Mouse (Mus musculus): ENCODE data around the gene Chchd5. TPM values are rescaled to one million over a fixed set of nuclear protein-coding genes. Genes with fewer than 3 reads are reported as not detected.

Chchd5 gene
- total and polyA plus RNA-seq, 2 experiments from 2014 or later, result 17.1 to 21.4 TPM

DNA sequence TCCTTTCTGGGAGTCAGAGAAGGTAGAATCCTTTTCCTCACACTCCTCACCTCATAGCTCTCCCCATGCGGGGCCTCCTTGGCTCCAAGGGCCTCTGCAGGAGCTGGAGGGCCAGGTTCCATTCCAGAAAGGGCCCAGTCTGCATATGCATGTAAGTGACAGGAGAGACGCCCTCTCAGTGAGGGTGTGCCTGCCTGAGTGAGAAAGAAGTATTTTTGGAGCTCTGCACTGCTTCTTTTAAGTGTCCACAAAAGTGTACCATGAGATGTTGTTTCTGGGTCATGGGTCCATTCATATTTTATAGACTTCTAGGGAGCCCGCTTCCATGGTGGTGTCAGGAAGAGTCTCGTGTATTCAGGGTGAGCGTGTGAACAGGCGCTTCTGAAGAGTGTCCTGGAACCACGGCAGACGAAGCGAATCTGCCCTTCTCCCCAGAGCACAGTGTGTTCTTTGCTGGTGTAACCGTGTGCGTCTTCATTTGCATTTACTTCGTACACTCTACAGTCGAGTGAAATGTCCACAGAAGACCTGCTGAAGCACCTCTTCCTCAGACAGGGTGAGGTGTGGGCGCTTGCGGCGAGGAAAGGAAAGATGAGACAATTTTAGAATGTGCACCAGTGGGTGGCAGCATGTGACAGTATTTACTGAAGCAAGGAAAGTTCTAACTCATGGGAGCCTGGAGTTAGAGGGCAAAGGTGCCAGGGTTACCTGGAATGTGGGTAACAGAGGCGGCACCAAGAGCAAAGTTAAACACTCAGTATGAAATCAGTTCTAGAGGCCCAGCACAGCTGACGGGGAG is 35.4 kb upstream of the Chchd5 start:
- no peak for ATAC-seq

DNA sequence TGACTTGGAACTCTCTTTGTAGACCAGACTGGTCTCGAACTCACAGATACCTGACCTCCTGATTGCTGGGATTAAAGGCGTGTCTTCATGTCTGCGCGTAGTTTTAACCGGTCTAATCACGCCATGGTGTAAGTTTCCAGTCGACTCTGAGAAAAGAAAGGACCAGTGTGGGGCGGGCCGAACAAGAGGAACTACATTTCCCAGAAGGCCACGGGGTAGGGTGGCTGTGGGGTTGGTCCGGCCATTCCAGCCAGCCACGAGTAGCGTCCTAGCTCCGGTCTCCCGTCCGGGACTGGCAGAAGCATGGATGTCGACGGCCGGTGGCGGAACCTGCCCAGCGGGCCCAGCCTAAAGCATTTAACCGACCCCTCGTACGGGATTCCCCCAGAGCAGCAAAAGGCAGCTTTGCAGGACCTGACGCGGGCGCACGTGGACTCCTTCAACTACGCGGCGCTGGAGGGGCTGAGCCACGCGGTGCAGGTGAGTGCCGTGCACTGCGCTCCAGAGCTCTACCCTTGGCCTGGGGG is 28.7 kb upstream of the Chchd5 start, which contains the start of gene Polr1b:
Gene Polr1b, plus strand, starts transcription at position 212 of the 527 bp plus-strand sequence.
- H3K4me1 ChIP-seq (ENCODE audit: insufficient read depth), result peaks cover 4% of the 10 kb centered on the region; the same call in 1 of the 2 replicates
- H3K36me3 ChIP-seq (ENCODE audit: insufficient read depth), result peaks cover 18% of the 10 kb centered on the region; the same call in 1 of the 2 replicates
- no peak for TF ChIP-seq CTCF (IDR thresholded peaks at IDR 0.05; ENCODE audit: low read depth)
- WGBS, result under 1% methylated on average over 35 of the region's 35 CpGs
- peak within 1 kb of the TSS; percentile 75 for H3K4me2 ChIP-seq (ENCODE audit: low read depth)
- no peak within 1 kb of the TSS for H3K27ac ChIP-seq (ENCODE audit: low read depth, low read length)
- ATAC-seq (peak; percentile 99), DNase-seq (peak; percentile 90)
- peak within 1 kb of the TSS; percentile 65 for H3K4me3 ChIP-seq (ENCODE audit: low read depth, low read length)
- H3K9me3 ChIP-seq (ENCODE audit: low read length), result no peaks in the 10 kb centered on the region
- no peaks in the 10 kb centered on the region for H3K27me3 ChIP-seq (ENCODE audit: insufficient read depth, low read length)
- peak within 1 kb of the TSS; percentile 52 for H3K9ac ChIP-seq

More for the DNA sequence above, 35.4 kb upstream of the Chchd5 start:
- TF ChIP-seq CTCF (IDR thresholded peaks at IDR 0.05; ENCODE audit: low read depth), result 0 out of 2 replicates have a peak, but pooled peaks have one; percentile 16
- no peak overlapping the region for H3K4me3 ChIP-seq (ENCODE audit: low read depth, low read length)
- DNase-seq, result no peak
- H3K9ac ChIP-seq, result no peak overlapping the region
- no peaks in the 10 kb centered on the region for H3K27me3 ChIP-seq (ENCODE audit: insufficient read depth, low read length)
- H3K4me1 ChIP-seq (ENCODE audit: insufficient read depth), result no peaks in the 10 kb centered on the region
- H3K4me2 ChIP-seq (ENCODE audit: low read depth), result no peak overlapping the region
- H3K36me3 ChIP-seq (ENCODE audit: insufficient read depth), result peaks cover 63% of the 10 kb centered on the region
- WGBS, result 92% methylated on average over 18 of the region's 18 CpGs
- H3K27ac ChIP-seq (ENCODE audit: low read depth, low read length), result no peak overlapping the region
- H3K9me3 ChIP-seq (ENCODE audit: low read length), result no peaks in the 10 kb centered on the region

DNA sequence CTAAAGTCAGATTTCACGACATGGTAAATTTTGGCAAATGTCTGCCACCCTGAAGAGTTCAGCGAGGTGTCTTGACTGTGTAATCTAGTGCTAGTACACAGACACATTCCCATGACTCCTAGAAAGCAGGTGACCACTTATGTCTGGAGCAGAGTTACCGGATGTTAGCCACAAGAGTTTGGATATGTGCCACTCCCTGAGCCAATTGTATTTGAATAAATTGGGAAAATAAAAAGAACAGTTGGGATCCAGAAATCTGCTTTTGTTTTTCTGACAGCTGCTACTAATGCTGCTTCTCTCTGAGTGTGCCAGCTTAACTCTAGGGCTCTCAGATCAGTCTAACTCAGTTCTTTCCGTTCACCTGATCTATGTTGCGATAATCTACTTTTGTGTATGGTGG is 16.6 kb upstream of the Chchd5 start:
- Histone ChIP-seq H3K27me3 (ENCODE audit: insufficient read depth, low read length) (no peaks in the 10 kb centered on the region), H3K9ac (no peak overlapping the region), H3K36me3 (ENCODE audit: insufficient read depth) (peaks cover 61% of the 10 kb centered on the region), H3K27ac (ENCODE audit: low read depth, low read length) (no peak overlapping the region), H3K4me1 (ENCODE audit: insufficient read depth) (no peaks in the 10 kb centered on the region), H3K9me3 (ENCODE audit: low read length) (no peaks in the 10 kb centered on the region), H3K4me3 (ENCODE audit: low read depth, low read length) (no peak overlapping the region), H3K4me2 (ENCODE audit: low read depth) (no peak overlapping the region)
- DNase-seq, result no peak
- ATAC-seq, result no peak
- TF ChIP-seq CTCF (IDR thresholded peaks at IDR 0.05; ENCODE audit: low read depth), result no peak
- WGBS, result 87% methylated on average over 5 of the region's 5 CpGs

GRCm38 (mm10) chr2:129115706-129116367 is 13.7 kb upstream of the Chchd5 start:
- no peaks in the 10 kb centered on the region for H3K4me1 ChIP-seq (ENCODE audit: insufficient read depth)
- H3K27ac ChIP-seq (ENCODE audit: low read depth, low read length), result no peak overlapping the region
- no peak overlapping the region for H3K9ac ChIP-seq
- H3K4me3 ChIP-seq (ENCODE audit: low read depth, low read length), result no peak overlapping the region
- ATAC-seq (no peak), DNase-seq (no peak)
- H3K27me3 ChIP-seq (ENCODE audit: insufficient read depth, low read length), result no peaks in the 10 kb centered on the region
- no peak overlapping the region for H3K4me2 ChIP-seq (ENCODE audit: low read depth)
- peaks cover 74% of the 10 kb centered on the region for H3K36me3 ChIP-seq (ENCODE audit: insufficient read depth)
- no peak for TF ChIP-seq CTCF (IDR thresholded peaks at IDR 0.05; ENCODE audit: low read depth)
- WGBS, result 94% methylated on average over 9 of the region's 9 CpGs
- no peaks in the 10 kb centered on the region for H3K9me3 ChIP-seq (ENCODE audit: low read length)

GRCm38 (mm10) chr2:129116368-129116739 is 13.1 kb upstream of the Chchd5 start:
- Histone ChIP-seq H3K36me3 (ENCODE audit: insufficient read depth) (peaks cover 73% of the 10 kb centered on the region), H3K9ac (no peak overlapping the region), H3K4me3 (ENCODE audit: low read depth, low read length) (no peak overlapping the region), H3K9me3 (ENCODE audit: low read length) (no peaks in the 10 kb centered on the region), H3K4me2 (ENCODE audit: low read depth) (no peak overlapping the region), H3K27ac (ENCODE audit: low read depth, low read length) (no peak overlapping the region), H3K27me3 (ENCODE audit: insufficient read depth, low read length) (no peaks in the 10 kb centered on the region), H3K4me1 (ENCODE audit: insufficient read depth) (no peaks in the 10 kb centered on the region)
- no peak for DNase-seq
- no peak for TF ChIP-seq CTCF (IDR thresholded peaks at IDR 0.05; ENCODE audit: low read depth)
- WGBS, result 95% methylated on average over 1 of the region's 1 CpGs
- no peak for ATAC-seq

DNA sequence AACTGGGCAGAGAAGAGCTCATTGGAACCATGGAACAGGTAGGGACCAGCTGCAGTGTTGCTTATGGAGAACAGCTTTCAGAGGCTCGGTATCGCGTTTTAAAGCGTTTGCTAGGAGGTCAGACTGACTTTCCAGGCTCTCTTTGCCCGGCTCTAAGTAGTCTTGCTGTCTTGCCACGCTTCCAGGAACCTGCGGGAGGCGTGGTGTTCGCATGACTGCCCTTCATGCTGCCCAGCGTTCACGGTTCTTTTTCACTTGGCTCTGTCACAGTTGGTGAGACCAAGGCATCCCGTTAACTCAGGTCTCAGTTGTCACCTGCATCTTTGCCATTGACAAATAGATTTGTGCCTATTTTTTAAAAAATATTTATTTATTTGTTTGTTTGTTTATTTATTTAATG is 11.4 kb upstream of the Chchd5 start:
- no peak for DNase-seq
- no peaks in the 10 kb centered on the region for H3K4me1 ChIP-seq (ENCODE audit: insufficient read depth)
- WGBS, result 93% methylated on average over 12 of the region's 12 CpGs
- peaks cover 77% of the 10 kb centered on the region for H3K36me3 ChIP-seq (ENCODE audit: insufficient read depth)
- H3K9me3 ChIP-seq (ENCODE audit: low read length), result no peaks in the 10 kb centered on the region
- H3K27ac ChIP-seq (ENCODE audit: low read depth, low read length), result no peak overlapping the region
- no peak overlapping the region for H3K4me3 ChIP-seq (ENCODE audit: low read depth, low read length)
- H3K4me2 ChIP-seq (ENCODE audit: low read depth), result no peak overlapping the region
- TF ChIP-seq CTCF (IDR thresholded peaks at IDR 0.05; ENCODE audit: low read depth), result no peak
- no peak for ATAC-seq
- no peak overlapping the region for H3K9ac ChIP-seq
- H3K27me3 ChIP-seq (ENCODE audit: insufficient read depth, low read length), result no peaks in the 10 kb centered on the region

GRCm38 (mm10) chr2:129121986-129122385 is 7.5 kb upstream of the Chchd5 start:
- no peak overlapping the region for H3K27ac ChIP-seq (ENCODE audit: low read depth, low read length)
- H3K4me3 ChIP-seq (ENCODE audit: low read depth, low read length), result no peak overlapping the region
- no peaks in the 10 kb centered on the region for H3K27me3 ChIP-seq (ENCODE audit: insufficient read depth, low read length)
- WGBS, result 97% methylated on average over 8 of the region's 8 CpGs
- H3K9ac ChIP-seq, result no peak overlapping the region
- DNase-seq (no peak), ATAC-seq (no peak)
- no peak for TF ChIP-seq CTCF (IDR thresholded peaks at IDR 0.05; ENCODE audit: low read depth)
- no peak overlapping the region for H3K4me2 ChIP-seq (ENCODE audit: low read depth)
- H3K4me1 ChIP-seq (ENCODE audit: insufficient read depth), result no peaks in the 10 kb centered on the region
- peaks cover 76% of the 10 kb centered on the region for H3K36me3 ChIP-seq (ENCODE audit: insufficient read depth)
- H3K9me3 ChIP-seq (ENCODE audit: low read length), result no peaks in the 10 kb centered on the region

All from forebrain, postnatal 0 days (tissue).